Mouse (Mus musculus) limb, embryonic 10.5 days (tissue): ENCODE data around the gene Klhl29. TPM values are rescaled to one million over a fixed set of nuclear protein-coding genes. Genes with fewer than 3 reads are reported as not detected.

Source experiments
- DNase-seq: peaks from one replicate; pipeline ENCODE4 v3.0.0-alpha.2; 2017; ENCODE audit warnings: low spot score
- H3K27ac ChIP-seq: fragments of 300-500 bp; sonication (generic); 2 replicates; pipeline ENCODE4 v1.5.1; 2016; ENCODE audit warnings: mild to moderate bottlenecking
- H3K27me3 ChIP-seq: fragments of 300-500 bp; sonication (generic); 2 replicates; pipeline ENCODE4 v1.6.1; 2016; ENCODE audit warnings: low read depth, mild to moderate bottlenecking; ENCODE audit not compliant: poor library complexity, severe bottlenecking
- H3K36me3 ChIP-seq: fragments of 300-500 bp; sonication (generic); 2 replicates; pipeline ENCODE4 v1.6.1; 2016; ENCODE audit warnings: mild to moderate bottlenecking, moderate library complexity
- H3K4me1 ChIP-seq: fragments of 300-500 bp; sonication (generic); 2 replicates; pipeline ENCODE4 v1.6.1; 2016
- H3K4me3 ChIP-seq: fragments of 300-500 bp; sonication (generic); 2 replicates; pipeline ENCODE4 v1.5.1; 2016; ENCODE audit warnings: mild to moderate bottlenecking, moderate library complexity
- H3K9me3 ChIP-seq: fragments of 300-500 bp; sonication (generic); replicated peaks from 2 replicates; pipeline ENCODE4 v1.6.1; 2016; ENCODE audit warnings: mild to moderate bottlenecking
- WGBS: fragments of 180-500 bp; shearing (Covaris S2); methylation state at CpG from one replicate; pipeline ENCODE4 v1.1.7; 2016; 5-methylcytosine and 5-hydroxymethylcytosine counted together
- polyA plus RNA-seq: library from polyadenylated mRNA; unstranded; fragments of >200 nt; fragmentation: Nextera tagmentation; extraction: Ambion mirVana; gene quantifications from 2 replicates; pipeline ENCODE4 v1.2.1, GENCODE M21; 2016

Klhl29 gene
- polyA plus RNA-seq: 1.0 and 1.4 TPM in 2 replicates

- H3K27me3 ChIP-seq: peaks cover 33% of the 10 kb centered on the region
- peak within 1 kb of the TSS; percentile 84 for H3K4me3 ChIP-seq
- H3K4me1 ChIP-seq: peaks cover 30% of the 10 kb centered on the region
- no peaks in the 10 kb centered on the region for H3K36me3 ChIP-seq
- peak; percentile 88 for DNase-seq
- WGBS: under 1% methylated on average over 65 of the region's 66 CpGs
- no peaks in the 10 kb centered on the region for H3K9me3 ChIP-seq
- peak within 1 kb of the TSS; percentile 92 for H3K27ac ChIP-seq
Observed at GRCm38 (mm10) chr12:5375616-5376461, at the start of gene Klhl29. TSS of gene Klhl29 (minus strand) at chr12:5375682.

- Histone ChIP-seq H3K4me1 (peaks cover 7% of the 10 kb centered on the region), H3K27me3 (no peaks in the 10 kb centered on the region), H3K27ac (no peak overlapping the region), H3K36me3 (no peaks in the 10 kb centered on the region), H3K9me3 (no peaks in the 10 kb centered on the region), H3K4me3 (no peak overlapping the region)
- DNase-seq: no peak
- 72% methylated on average over 4 of the region's 4 CpGs for WGBS
Observed at GRCm38 (mm10) chr12:5425276-5425675, 49.8 kb upstream of the Klhl29 start.

GRCm38 (mm10) chr12:5415806-5416205, 40.3 kb upstream of the Klhl29 start:
- H3K4me3 ChIP-seq: no peak overlapping the region
- peaks cover 7% of the 10 kb centered on the region for H3K4me1 ChIP-seq
- 80% methylated on average over 3 of the region's 3 CpGs for WGBS
- DNase-seq: no peak
- no peak overlapping the region for H3K27ac ChIP-seq
- no peaks in the 10 kb centered on the region for H3K27me3 ChIP-seq
- H3K9me3 ChIP-seq: no peaks in the 10 kb centered on the region
- no peaks in the 10 kb centered on the region for H3K36me3 ChIP-seq

- H3K4me1 ChIP-seq: peaks cover 16% of the 10 kb centered on the region
- H3K4me3 ChIP-seq: no peak overlapping the region
- H3K27ac ChIP-seq: no peak overlapping the region
- H3K36me3 ChIP-seq: no peaks in the 10 kb centered on the region
- no peak for DNase-seq
- H3K27me3 ChIP-seq: no peaks in the 10 kb centered on the region
- H3K9me3 ChIP-seq: no peaks in the 10 kb centered on the region
Observed at GRCm38 (mm10) chr12:5413976-5414375, 38.5 kb upstream of the Klhl29 start.

- Histone ChIP-seq H3K36me3 (no peaks in the 10 kb centered on the region), H3K4me1 (peaks cover 16% of the 10 kb centered on the region), H3K4me3 (no peak overlapping the region), H3K27me3 (no peaks in the 10 kb centered on the region), H3K27ac (peak overlapping the region; percentile 71; the same call in 1 of the 2 replicates), H3K9me3 (no peaks in the 10 kb centered on the region)
- no peak for DNase-seq
- WGBS: 74% methylated on average over 13 of the region's 13 CpGs
Observed at GRCm38 (mm10) chr12:5411761-5412537, 36.5 kb upstream of the Klhl29 start.

- no peaks in the 10 kb centered on the region for H3K27me3 ChIP-seq
- peaks cover 16% of the 10 kb centered on the region for H3K4me1 ChIP-seq
- no peak for DNase-seq
- H3K4me3 ChIP-seq: no peak overlapping the region
- H3K9me3 ChIP-seq: no peaks in the 10 kb centered on the region
- H3K27ac ChIP-seq: peak overlapping the region; percentile 71; the same call in 1 of the 2 replicates
- no peaks in the 10 kb centered on the region for H3K36me3 ChIP-seq
- WGBS: 79% methylated on average over 4 of the region's 4 CpGs
Observed at GRCm38 (mm10) chr12:5411346-5411745, 35.9 kb upstream of the Klhl29 start.

GRCm38 (mm10) chr12:5410391-5411115, 35.1 kb upstream of the Klhl29 start:
- peak; percentile 92 for DNase-seq
- Histone ChIP-seq H3K4me3 (peak overlapping the region; percentile 34; the same call in 1 of the 2 replicates), H3K27me3 (no peaks in the 10 kb centered on the region), H3K27ac (peak overlapping the region; percentile 71), H3K4me1 (peaks cover 16% of the 10 kb centered on the region), H3K9me3 (no peaks in the 10 kb centered on the region), H3K36me3 (no peaks in the 10 kb centered on the region)
- 8% methylated on average over 16 of the region's 16 CpGs for WGBS

GRCm38 (mm10) chr12:5407175-5407574, 31.7 kb upstream of the Klhl29 start:
- Histone ChIP-seq H3K4me1 (peaks cover 16% of the 10 kb centered on the region), H3K27ac (no peak overlapping the region), H3K27me3 (no peaks in the 10 kb centered on the region), H3K36me3 (no peaks in the 10 kb centered on the region), H3K4me3 (no peak overlapping the region), H3K9me3 (no peaks in the 10 kb centered on the region)
- WGBS: 92% methylated on average over 8 of the region's 8 CpGs
- no peak for DNase-seq

- Histone ChIP-seq H3K4me3 (no peak overlapping the region), H3K27me3 (no peaks in the 10 kb centered on the region), H3K27ac (no peak overlapping the region), H3K4me1 (peaks cover 9% of the 10 kb centered on the region), H3K9me3 (no peaks in the 10 kb centered on the region), H3K36me3 (no peaks in the 10 kb centered on the region)
- WGBS: 78% methylated on average over 5 of the region's 5 CpGs
- no peak for DNase-seq
Observed at GRCm38 (mm10) chr12:5397423-5397822, 21.9 kb upstream of the Klhl29 start.

- no peaks in the 10 kb centered on the region for H3K9me3 ChIP-seq
- no peak overlapping the region for H3K27ac ChIP-seq
- no peaks in the 10 kb centered on the region for H3K27me3 ChIP-seq
- H3K36me3 ChIP-seq: no peaks in the 10 kb centered on the region
- no peak overlapping the region for H3K4me3 ChIP-seq
- no peak for DNase-seq
- H3K4me1 ChIP-seq: peaks cover 9% of the 10 kb centered on the region
- 54% methylated on average over 3 of the region's 3 CpGs for WGBS
Observed at GRCm38 (mm10) chr12:5395188-5395587, 19.7 kb upstream of the Klhl29 start.

- H3K9me3 ChIP-seq: no peaks in the 10 kb centered on the region
- no peaks in the 10 kb centered on the region for H3K27me3 ChIP-seq
- H3K4me3 ChIP-seq: no peak overlapping the region
- H3K27ac ChIP-seq: no peak overlapping the region
- H3K36me3 ChIP-seq: no peaks in the 10 kb centered on the region
- H3K4me1 ChIP-seq: peaks cover 1% of the 10 kb centered on the region; the same call in 1 of the 2 replicates
- no peak for DNase-seq
- 88% methylated on average over 1 of the region's 1 CpGs for WGBS
Observed at GRCm38 (mm10) chr12:5387112-5387511, 11.6 kb upstream of the Klhl29 start.

GRCm38 (mm10) chr12:5386688-5387087, 11.2 kb upstream of the Klhl29 start:
- Histone ChIP-seq H3K27ac (no peak overlapping the region), H3K4me3 (no peak overlapping the region), H3K9me3 (no peaks in the 10 kb centered on the region), H3K27me3 (no peaks in the 10 kb centered on the region), H3K36me3 (no peaks in the 10 kb centered on the region), H3K4me1 (peaks cover 3% of the 10 kb centered on the region; the same call in 1 of the 2 replicates)
- no peak for DNase-seq
